Mouse (Mus musculus) gastrocnemius, postnatal 25 days (tissue): ENCODE data around the gene Acer3. TPM values are rescaled to one million over a fixed set of nuclear protein-coding genes. Genes with fewer than 3 reads are reported as not detected.
A peak's percentile ranks its signal among the peaks of the same experiment; 100 is the strongest.

Experiments used
- DNase-seq: peaks from one replicate; pipeline ENCODE4 v3.0.0; 2022
- total RNA-seq, 2 experiments: library from RNA; stranded (reverse); gene quantifications; 1 replicate in 1 of 2; 2 replicates in 1 of 2; pipeline ENCODE4 v1.2.3; 2021

The Acer3 gene
- total RNA-seq, 2 experiments from 2014 or later = 4.5 to 5.0 TPM

- DNase-seq = no peak
Observed at GRCm38 (mm10) chr7:98333507-98333906, 12.5 kb upstream of the Acer3 start.

GRCm38 (mm10) chr7:98332678-98333397 lies 11.8 kb upstream of the Acer3 start:
- DNase-seq = no peak

- no peak for DNase-seq
Observed at GRCm38 (mm10) chr7:98331932-98332331, 10.9 kb upstream of the Acer3 start.

- DNase-seq = no peak
Observed at GRCm38 (mm10) chr7:98330375-98331002, 9.5 kb upstream of the Acer3 start.

- no peak for DNase-seq
Observed at GRCm38 (mm10) chr7:98329651-98330374, 8.8 kb upstream of the Acer3 start.

GRCm38 (mm10) chr7:98328311-98328710 lies 7.3 kb upstream of the Acer3 start:
- no peak for DNase-seq

- DNase-seq = no peak
Observed at GRCm38 (mm10) chr7:98326051-98326450, 5.0 kb upstream of the Acer3 start.

- no peak for DNase-seq
Observed at GRCm38 (mm10) chr7:98324228-98324627, 3.2 kb upstream of the Acer3 start.

- no peak for DNase-seq
Observed at GRCm38 (mm10) chr7:98323288-98324019, 2.4 kb upstream of the Acer3 start.

- DNase-seq = no peak
Observed at GRCm38 (mm10) chr7:98322415-98322814, 1.4 kb upstream of the Acer3 start.

GRCm38 (mm10) chr7:98320006-98320556 lies 927 bp downstream of the Acer3 start:
- no peak for DNase-seq

- DNase-seq = no peak
Observed at GRCm38 (mm10) chr7:98316568-98316967, 4.4 kb downstream of the Acer3 start.

- DNase-seq = no peak
Observed at GRCm38 (mm10) chr7:98315087-98315486, 5.9 kb downstream of the Acer3 start.

- no peak for DNase-seq
Observed at GRCm38 (mm10) chr7:98312185-98312920, 8.7 kb downstream of the Acer3 start.

- DNase-seq = no peak
Observed at GRCm38 (mm10) chr7:98310266-98310665, 10.7 kb downstream of the Acer3 start.

- DNase-seq = peak; percentile 95
Observed at GRCm38 (mm10) chr7:98309219-98310030, 11.6 kb downstream of the Acer3 start.

GRCm38 (mm10) chr7:98308607-98309218 lies 12.3 kb downstream of the Acer3 start:
- DNase-seq = no peak

GRCm38 (mm10) chr7:98307921-98308606 lies 12.9 kb downstream of the Acer3 start:
- DNase-seq = no peak

GRCm38 (mm10) chr7:98307411-98307810 lies 13.6 kb downstream of the Acer3 start:
- no peak for DNase-seq
